Mouse (Mus musculus) ZHBTc4 (cell line): ENCODE data around the gene Bcam.

Experiments
- DNase-seq: peaks from one replicate; pipeline ENCODE4 v3.0.0-alpha.2; 2011; ENCODE audit warnings: low read depth, low spot score

Gene Bcam

GRCm38 (mm10) chr7:19726541-19726940 lies 44.3 kb downstream of the Bcam start:
- DNase-seq: no peak

- no peak for DNase-seq
Observed at GRCm38 (mm10) chr7:19724167-19724566, 46.6 kb downstream of the Bcam start.

GRCm38 (mm10) chr7:19722754-19723195 lies 48.0 kb downstream of the Bcam start:
- DNase-seq: no peak

- DNase-seq: no peak
Observed at GRCm38 (mm10) chr7:19719200-19719599, 51.6 kb downstream of the Bcam start.

- DNase-seq: no peak
Observed at GRCm38 (mm10) chr7:19718297-19718952, 52.4 kb downstream of the Bcam start.

- DNase-seq: no peak
Observed at GRCm38 (mm10) chr7:19717346-19717745, 53.5 kb downstream of the Bcam start.

GRCm38 (mm10) chr7:19716822-19717221 lies 54.0 kb downstream of the Bcam start:
- no peak for DNase-seq

GRCm38 (mm10) chr7:19716055-19716682 lies 54.6 kb downstream of the Bcam start:
- no peak for DNase-seq

GRCm38 (mm10) chr7:19715239-19716054 lies 55.4 kb downstream of the Bcam start, which contains the start of gene Tomm40:
Gene Tomm40 (minus strand): TSS chr7:19715438.
- peak; percentile 100 for DNase-seq

- DNase-seq: no peak
Observed at GRCm38 (mm10) chr7:19714836-19715235, 56.0 kb downstream of the Bcam start.

GRCm38 (mm10) chr7:19713598-19713997 lies 57.2 kb downstream of the Bcam start:
- no peak for DNase-seq

GRCm38 (mm10) chr7:19713196-19713595 lies 57.6 kb downstream of the Bcam start:
- DNase-seq: peak; percentile 82

- peak; percentile 80 for DNase-seq
Observed at GRCm38 (mm10) chr7:19712414-19712813, 58.4 kb downstream of the Bcam start.

- no peak for DNase-seq
Observed at GRCm38 (mm10) chr7:19710650-19711049, 60.2 kb downstream of the Bcam start.
